Mouse (Mus musculus) G1E (cell line): Measurements from ENCODE around the gene Ptbp1.

Experiments
- CTCF ChIP-seq: IDR thresholded peaks from 2 replicates; pipeline ENCODE4 v1.5.1; 2012; ENCODE audit warnings: low read depth, low read length, inconsistent platforms, mixed read lengths
- GATA1 ChIP-seq: IDR thresholded peaks from 2 replicates; pipeline ENCODE4 v1.6.1; 2012; ENCODE audit warnings: borderline replicate concordance, low read length, inconsistent platforms, mixed read lengths
- GATA2 ChIP-seq: IDR thresholded peaks from 2 replicates; pipeline ENCODE4 v1.6.1; 2012; ENCODE audit warnings: low read depth, low read length, inconsistent platforms, borderline replicate concordance
- POLR2AphosphoS5 ChIP-seq: IDR thresholded peaks from 2 replicates; pipeline ENCODE4 v1.6.1; 2012; ENCODE audit warnings: low read depth, low read length, inconsistent platforms; ENCODE audit not compliant: insufficient replicate concordance
- TAL1 ChIP-seq: conservative IDR thresholded peaks from 2 replicates; pipeline ENCODE4 v1.6.1; 2012; ENCODE audit warnings: low read depth, low read length, inconsistent platforms, mixed read lengths

DNA sequence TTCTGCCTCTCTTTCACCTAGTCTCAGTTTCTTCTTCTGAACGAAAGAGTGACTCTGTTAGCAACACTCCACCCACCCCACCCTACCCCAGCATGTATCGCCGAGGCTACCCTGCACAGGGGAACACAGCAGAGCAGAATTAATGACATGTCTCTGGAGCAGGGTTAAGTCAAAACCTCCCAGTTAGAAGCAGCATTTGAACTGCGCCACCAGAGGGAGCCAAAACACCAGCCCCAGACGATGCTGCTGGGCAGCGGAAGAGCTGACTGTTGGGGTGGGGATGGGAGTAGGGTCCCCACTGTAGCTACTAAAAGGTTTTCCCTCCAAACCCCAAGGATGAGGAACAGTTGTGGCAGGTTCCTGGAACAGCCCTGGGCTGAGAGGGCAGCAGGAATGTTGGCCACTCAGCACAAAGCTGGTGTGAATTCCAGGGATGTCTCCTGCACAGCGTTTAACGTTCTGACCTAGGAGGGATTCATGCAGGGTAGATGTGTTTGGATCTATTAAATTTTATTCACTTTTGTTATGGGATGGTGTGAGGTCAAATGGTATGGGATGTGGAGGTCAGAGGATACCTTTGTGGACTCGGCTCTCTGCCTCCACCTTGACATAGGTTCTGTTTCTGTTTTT lies 19.3 kb upstream of the Ptbp1 start:
- TF ChIP-seq CTCF (peak; percentile 75; the same call in 1 of the 2 replicates), GATA2 (no peak), TAL1 (no peak), GATA1 (no peak), POLR2AphosphoS5 (no peak)
